Mouse (Mus musculus): Measurements from ENCODE around the gene Med13l.

Med13l gene

GRCm38 (mm10) chr5:118591826-118592499 is 31.5 kb downstream of the Med13l start:
- DNase-seq (ENCODE audit: low read depth, low spot score): no peak

GRCm38 (mm10) chr5:118594470-118595236 is 34.2 kb downstream of the Med13l start:
- DNase-seq (ENCODE audit: low read depth, low spot score): no peak

GRCm38 (mm10) chr5:118595901-118596300 is 35.4 kb downstream of the Med13l start:
- DNase-seq (ENCODE audit: low read depth, low spot score): no peak

GRCm38 (mm10) chr5:118596452-118597092 is 36.1 kb downstream of the Med13l start:
- no peak for DNase-seq (ENCODE audit: low read depth, low spot score)

GRCm38 (mm10) chr5:118598601-118599000 is 38.1 kb downstream of the Med13l start:
- DNase-seq (ENCODE audit: low read depth, low spot score): no peak

- no peak for DNase-seq (ENCODE audit: low read depth, low spot score)
Measured at GRCm38 (mm10) chr5:118601452-118601851, 41.0 kb downstream of the Med13l start.

- no peak for DNase-seq (ENCODE audit: low read depth, low spot score)
Measured at GRCm38 (mm10) chr5:118602706-118603105, 42.2 kb downstream of the Med13l start.

- DNase-seq (ENCODE audit: low read depth, low spot score): no peak
Measured at GRCm38 (mm10) chr5:118605424-118606067, 45.1 kb downstream of the Med13l start.

- DNase-seq (ENCODE audit: low read depth, low spot score): no peak
Measured at GRCm38 (mm10) chr5:118606636-118607035, 46.2 kb downstream of the Med13l start.

GRCm38 (mm10) chr5:118607900-118608299 is 47.4 kb downstream of the Med13l start:
- no peak for DNase-seq (ENCODE audit: low read depth, low spot score)

GRCm38 (mm10) chr5:118610468-118610867 is 50.0 kb downstream of the Med13l start:
- no peak for DNase-seq (ENCODE audit: low read depth, low spot score)

- no peak for DNase-seq (ENCODE audit: low read depth, low spot score)
Measured at GRCm38 (mm10) chr5:118612956-118613631, 52.6 kb downstream of the Med13l start.

- no peak for DNase-seq (ENCODE audit: low read depth, low spot score)
Measured at GRCm38 (mm10) chr5:118613704-118614103, 53.2 kb downstream of the Med13l start.

- no peak for DNase-seq (ENCODE audit: low read depth, low spot score)
Measured at GRCm38 (mm10) chr5:118614116-118614515, 53.6 kb downstream of the Med13l start.

GRCm38 (mm10) chr5:118614571-118614981 is 54.1 kb downstream of the Med13l start:
- no peak for DNase-seq (ENCODE audit: low read depth, low spot score)

- no peak for DNase-seq (ENCODE audit: low read depth, low spot score)
Measured at GRCm38 (mm10) chr5:118618963-118619610, 58.6 kb downstream of the Med13l start.

- DNase-seq (ENCODE audit: low read depth, low spot score): no peak
Measured at GRCm38 (mm10) chr5:118619801-118620200, 59.3 kb downstream of the Med13l start.

- no peak for DNase-seq (ENCODE audit: low read depth, low spot score)
Measured at GRCm38 (mm10) chr5:118620330-118620910, 59.9 kb downstream of the Med13l start.

GRCm38 (mm10) chr5:118621877-118622276 is 61.4 kb downstream of the Med13l start:
- no peak for DNase-seq (ENCODE audit: low read depth, low spot score)

GRCm38 (mm10) chr5:118622346-118622745 is 61.9 kb downstream of the Med13l start:
- no peak for DNase-seq (ENCODE audit: low read depth, low spot score)

GRCm38 (mm10) chr5:118623797-118624196 is 63.3 kb downstream of the Med13l start:
- DNase-seq (ENCODE audit: low read depth, low spot score): no peak

Data from embryo, embryonic 11.5 days (tissue).